Mouse (Mus musculus) liver, adult 2 months (tissue): ENCODE results near the gene Ubqln3.

Experiments
- CTCF ChIP-seq: fragments of 200-500 bp; IDR thresholded peaks from 2 replicates; pipeline ENCODE4 v1.5.1; 2011; ENCODE audit warnings: low read depth, low read length, control low read depth
- POLR2A ChIP-seq: fragments of 200-500 bp; IDR thresholded peaks from 2 replicates; pipeline ENCODE4 v1.6.1; 2011; ENCODE audit warnings: low read length, control low read depth; ENCODE audit not compliant: insufficient read depth; ENCODE audit errors: extremely low read depth

- no peak for TF ChIP-seq CTCF
- TF ChIP-seq POLR2A: no peak
Observed at GRCm38 (mm10) chr7:104183292-104183691, 40.2 kb upstream of the Ubqln3 start, which contains the start of gene Olfr648.
